Mouse (Mus musculus): ENCODE results near the gene Etv5.

The Etv5 gene

DNA sequence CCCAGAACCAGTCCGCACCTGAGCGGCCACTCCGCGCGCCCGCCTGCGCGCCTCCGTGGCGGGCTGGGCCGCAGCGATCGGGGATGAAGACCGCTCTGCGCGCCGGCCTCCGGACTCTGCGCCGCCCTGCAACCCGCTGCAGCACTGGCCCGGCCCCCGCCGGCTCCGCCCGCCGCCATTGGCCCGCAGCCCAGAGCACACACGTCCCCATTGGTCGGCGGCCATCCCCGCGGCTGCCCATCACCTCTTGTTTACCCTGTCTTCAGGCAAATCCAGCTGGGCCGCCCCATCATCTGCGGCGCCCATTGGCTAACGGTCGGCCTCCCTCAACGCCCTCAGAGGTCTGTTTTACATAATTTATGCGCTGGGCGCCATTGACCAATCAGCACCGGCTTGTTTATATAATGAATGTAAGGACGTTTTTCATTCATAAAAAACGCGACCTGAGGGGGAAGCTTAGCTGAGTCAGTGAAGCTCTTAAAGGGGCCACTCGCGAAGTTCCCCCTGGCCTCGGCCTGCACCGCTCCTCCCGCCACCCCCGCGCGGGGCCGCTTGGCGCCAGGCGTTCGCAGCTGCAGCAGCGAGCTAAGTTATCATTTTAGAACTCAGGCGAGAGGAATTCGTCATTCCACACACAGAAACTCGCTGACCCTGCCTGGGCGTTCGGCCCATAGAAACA lies at the start of gene Etv5:
TSS of gene Etv5 (minus strand) at position 221 of the 679 bp plus-strand sequence.
- in situ Hi-C loops (cut with MboI, MseI) = loop anchor here (5.0 kb wide), 1 partner anchor 413 kb away; no protein-coding TSS in a partner anchor

DNA sequence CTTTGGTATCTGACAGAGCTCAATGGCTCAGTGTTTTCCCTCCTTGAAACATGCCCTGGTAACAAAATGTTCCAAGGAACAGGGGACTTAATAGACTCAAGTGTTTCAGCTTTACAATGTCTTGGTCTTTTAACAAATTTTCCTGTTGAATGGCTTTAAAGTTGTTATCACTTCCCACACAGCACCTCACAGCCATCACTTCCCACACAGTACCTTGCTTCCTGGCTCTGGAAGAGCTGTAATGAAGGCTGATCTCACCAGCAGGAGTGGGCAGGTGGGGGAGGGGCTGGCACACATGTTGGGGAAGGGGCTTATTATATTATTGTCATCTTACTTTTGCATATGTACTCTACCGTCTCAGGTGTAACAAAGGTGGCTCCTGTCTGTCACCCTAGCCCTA lies 44.4 kb upstream of the Etv5 start:
- in situ Hi-C loops (cut with MboI, MseI) = no loop called here

DNA sequence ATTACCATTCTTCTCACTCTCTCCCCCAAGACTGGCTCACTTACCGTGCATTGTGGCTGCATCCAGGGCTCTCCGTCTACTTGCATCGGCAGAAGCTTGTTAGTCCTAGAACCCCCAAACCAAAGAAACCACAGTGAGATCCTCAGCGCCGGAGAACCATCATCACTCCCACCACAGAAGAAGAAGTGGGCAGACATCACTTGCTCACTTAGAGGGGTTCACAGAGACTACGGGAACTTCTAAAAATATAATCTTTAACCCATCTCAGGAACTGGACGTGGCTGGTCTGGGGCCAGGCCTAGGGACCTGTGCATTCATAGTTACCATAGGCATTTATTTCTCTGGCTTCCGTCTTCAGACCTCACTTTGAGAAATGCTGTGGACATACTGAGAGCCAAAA lies 39.8 kb upstream of the Etv5 start:
- in situ Hi-C loops (cut with MboI, MseI) = no loop called here

DNA sequence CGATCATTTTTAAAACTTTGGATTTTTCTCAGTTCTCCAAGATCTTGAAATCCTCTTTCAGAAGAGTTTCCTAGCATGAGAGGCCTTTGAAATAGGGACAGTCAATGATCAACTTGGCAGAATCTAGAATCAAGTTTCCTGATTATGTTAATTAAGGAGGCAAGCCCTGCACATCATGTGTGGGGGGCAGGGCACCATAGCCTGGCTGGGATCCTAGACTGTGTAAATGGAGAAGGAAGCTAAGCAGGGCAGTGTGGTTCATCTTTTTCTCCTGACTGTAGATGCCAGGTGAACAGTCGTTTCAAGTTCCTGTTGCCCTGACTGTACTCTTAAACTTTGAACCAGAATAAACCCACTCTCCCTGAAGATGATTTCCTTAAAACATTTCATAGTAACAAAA lies 32.2 kb upstream of the Etv5 start:
- in situ Hi-C loops (cut with MboI, MseI) = no loop called here

DNA sequence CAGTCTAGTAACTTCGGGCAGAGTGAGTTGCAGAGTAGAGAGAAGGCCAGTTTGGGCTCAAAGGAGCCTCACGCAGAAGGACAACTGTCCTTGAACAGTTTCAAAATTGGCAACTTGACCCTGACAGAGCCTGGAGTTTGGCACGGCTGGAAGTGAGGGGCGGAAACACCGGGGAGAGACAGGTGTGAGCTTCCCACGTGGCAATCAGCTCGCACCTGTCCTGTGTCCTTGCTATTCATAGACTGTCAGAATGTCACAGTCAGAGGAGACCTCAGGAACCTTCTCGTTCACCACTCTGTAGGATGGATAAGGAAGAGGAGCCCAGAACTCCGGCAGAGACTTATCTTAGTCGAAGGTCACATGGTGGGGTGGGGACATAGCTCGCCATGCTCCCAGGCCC lies 29.9 kb upstream of the Etv5 start:
- in situ Hi-C loops (cut with MboI, MseI) = no loop called here

DNA sequence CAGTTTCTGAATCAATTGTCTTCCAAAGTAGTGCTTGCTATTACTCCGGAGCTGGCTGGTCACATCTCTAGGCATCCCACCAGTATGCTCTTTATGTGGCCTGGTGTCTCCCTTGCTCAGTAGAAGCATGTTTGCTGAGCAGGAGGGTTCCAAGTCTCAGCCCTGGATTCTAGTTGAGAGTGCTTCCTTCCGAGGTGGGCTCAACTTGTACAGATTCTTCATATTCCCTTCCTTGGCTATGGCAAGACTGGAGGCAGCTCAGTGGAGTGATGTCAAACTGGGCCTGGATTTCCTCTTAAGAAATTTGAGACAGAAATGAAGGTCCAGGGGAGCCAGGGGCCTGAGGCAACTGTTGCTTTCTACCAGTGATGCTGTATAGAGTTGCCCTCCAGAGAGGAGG lies 27.6 kb upstream of the Etv5 start:
- in situ Hi-C loops (cut with MboI, MseI) = no loop called here

DNA sequence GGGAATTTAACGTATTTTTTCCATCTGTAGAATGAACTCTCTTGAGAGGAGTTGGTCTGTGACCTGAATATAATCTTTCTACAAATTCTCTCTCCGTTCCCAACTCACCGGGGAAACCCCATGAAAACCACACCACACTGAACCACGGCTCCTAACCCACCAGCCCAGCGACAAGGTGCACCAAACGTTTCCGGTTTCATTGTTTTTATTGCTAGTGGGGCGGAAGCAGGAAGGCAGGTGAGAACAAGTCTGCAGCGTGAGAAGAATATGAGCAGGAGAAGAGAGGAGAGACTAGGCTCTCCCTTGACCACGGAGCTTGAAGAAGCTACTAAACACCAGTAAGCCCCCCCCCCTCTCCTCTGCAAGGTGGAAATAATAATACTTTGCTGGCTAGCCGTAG lies 26.9 kb upstream of the Etv5 start:
- in situ Hi-C loops (cut with MboI, MseI) = no loop called here

DNA sequence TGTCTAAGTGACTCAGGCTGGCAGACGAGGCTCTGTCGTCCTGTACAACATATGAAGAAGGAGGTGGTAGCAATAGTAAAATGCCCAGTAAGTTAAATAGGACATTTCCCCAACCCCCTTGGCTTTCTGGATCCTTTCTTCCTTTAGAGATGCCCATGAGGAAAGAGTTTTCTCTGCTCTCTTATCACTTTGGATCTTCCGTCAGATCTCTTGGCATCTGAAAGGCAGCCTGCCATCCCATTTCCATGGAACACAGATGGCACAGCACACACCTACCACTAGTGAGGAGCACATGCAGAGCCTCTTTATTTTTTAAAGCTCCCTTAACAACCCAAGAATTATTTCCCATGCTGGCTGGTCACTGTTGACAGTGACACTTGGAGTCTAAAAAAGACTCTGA lies 22.7 kb upstream of the Etv5 start:
- in situ Hi-C loops (cut with MboI, MseI) = no loop called here

DNA sequence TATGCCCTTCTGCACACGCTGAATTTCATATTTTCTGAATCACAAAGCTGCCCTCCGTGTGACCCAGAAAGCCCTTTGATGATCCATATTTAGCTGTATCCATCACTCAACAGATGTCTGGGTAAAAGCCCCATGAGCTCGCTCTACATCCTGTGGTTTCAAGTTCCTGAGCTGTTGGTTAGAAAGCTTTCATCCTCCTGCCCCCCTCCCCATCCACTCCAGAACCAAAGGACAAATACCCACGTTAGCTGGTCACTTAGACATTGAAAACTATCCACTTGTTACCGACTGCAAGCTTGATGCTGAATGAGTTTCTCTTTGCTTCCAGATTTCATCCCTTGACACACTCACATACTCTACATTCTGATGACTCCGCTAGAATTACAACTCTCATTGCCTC lies 22.2 kb upstream of the Etv5 start:
- in situ Hi-C loops (cut with MboI, MseI) = no loop called here

DNA sequence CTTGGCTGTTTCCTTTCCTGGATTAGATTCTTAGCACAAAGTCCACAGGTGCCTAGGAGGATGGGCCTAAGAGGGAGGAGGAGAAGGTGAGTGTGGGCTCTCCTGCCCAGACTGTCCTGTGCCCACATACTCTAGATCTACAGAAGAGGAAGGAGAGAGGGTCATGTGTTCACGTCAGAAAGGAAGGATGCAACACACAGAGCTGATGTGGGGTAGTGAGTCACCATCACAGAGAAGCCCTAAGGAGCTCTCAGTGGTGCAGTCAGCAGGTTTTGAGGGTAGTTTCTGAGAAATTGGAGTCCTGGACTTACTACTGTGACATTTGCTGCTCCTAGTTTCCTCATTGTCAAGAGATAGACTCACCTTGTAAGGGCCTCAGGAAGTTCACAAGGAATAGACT lies 21.4 kb upstream of the Etv5 start:
- in situ Hi-C loops (cut with MboI, MseI) = no loop called here

DNA sequence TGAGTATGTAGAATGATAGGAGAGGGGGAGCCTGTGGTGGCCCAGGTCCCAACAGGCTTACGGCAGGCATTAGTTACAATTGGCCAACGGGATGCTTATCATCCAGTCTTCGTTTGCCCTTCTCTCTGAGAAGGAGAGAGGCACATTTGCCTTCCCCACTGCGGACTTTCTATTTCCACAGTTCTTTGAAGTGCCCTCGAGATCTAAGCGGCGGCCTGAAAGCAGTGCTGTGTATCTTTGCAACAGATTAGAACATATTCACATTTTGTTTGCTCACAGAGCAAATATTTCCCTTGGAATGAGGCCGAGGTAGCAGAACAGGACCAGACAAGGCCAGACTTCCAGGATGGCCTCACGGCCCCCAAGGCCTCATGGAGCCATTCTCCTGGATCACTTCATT lies 12.6 kb upstream of the Etv5 start:
- in situ Hi-C loops (cut with MboI, MseI) = no loop called here

DNA sequence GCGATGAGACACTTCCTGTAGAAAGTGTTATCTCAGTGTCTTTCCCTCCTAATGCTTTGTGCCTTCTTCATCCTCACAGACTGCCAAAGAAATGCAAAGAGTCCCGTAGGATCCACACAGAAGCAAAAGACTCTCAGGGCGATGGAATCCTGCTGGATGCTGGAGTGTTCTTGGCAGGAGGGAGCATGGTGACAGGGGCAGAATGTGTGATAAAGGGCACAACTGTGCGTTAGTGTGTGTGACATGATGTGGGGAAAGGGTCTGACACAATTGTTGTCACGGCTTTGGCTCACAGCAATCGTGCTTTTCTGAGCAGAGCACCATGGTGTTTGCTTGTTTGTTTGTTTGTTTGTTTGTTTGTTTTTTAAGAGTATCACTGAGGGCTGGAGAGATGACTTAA lies 8.6 kb upstream of the Etv5 start:
- in situ Hi-C loops (cut with MboI, MseI) = no loop called here

DNA sequence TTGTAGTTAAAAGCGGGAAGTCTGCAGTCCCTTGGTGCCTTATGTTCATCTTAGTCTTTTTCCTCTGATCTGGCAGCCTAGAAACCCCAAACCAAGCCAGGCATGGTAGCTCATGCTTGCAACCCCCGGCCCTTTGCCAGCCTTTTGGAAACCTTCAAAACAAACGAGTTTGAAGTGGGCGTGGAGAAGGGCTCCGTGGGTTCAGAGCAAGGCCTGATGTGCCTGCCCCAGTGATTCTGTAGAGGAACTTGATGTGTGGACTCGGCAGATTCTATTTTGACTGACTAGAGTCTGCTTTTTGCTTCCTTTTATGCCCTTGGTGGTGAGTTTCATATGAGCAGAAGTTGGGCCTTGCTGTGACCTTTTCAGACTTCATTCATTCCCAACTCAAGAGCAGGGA lies 5.3 kb upstream of the Etv5 start:
- in situ Hi-C loops (cut with MboI, MseI) = no loop called here

DNA sequence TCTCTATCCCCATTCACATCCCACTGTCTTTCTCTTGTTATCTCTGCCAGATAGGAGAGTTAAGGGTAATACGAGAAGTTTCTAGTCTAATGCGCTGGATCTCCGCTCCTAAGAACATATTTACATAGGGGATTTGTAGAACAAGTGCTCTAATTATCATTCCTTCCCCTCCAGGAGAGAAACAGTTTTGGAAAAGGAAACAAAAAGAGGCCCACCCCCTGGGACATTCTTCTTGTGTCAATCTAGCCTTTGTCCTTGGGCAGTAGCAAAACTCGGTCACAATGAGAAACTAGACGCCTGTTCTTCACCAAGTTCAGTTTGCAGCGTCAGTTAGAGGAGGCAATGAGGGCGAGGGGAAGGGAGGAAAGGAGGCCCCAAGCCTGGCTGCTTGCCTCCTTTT lies 2.7 kb upstream of the Etv5 start:
- in situ Hi-C loops (cut with MboI, MseI) = no loop called here

DNA sequence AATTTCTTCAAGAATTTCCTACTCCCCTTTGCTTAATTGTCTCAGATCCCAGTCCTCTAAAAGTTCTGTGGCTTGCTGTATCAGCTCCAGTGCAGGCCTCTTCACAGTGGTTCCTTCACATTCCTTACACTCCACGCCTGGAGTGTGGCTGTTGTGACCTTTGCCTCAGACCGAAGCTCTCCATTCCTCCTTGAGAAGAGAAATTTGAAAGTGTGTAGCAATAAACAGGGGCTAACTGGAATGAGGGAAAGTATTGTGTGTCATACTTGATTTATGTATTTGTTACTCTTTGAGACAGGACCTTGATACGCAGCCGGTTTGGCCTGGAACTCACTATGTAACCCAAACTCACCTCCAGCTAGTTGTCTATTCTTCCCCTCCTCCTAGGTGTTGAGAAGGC lies 1.8 kb upstream of the Etv5 start:
- in situ Hi-C loops (cut with MboI, MseI) = no loop called here

DNA sequence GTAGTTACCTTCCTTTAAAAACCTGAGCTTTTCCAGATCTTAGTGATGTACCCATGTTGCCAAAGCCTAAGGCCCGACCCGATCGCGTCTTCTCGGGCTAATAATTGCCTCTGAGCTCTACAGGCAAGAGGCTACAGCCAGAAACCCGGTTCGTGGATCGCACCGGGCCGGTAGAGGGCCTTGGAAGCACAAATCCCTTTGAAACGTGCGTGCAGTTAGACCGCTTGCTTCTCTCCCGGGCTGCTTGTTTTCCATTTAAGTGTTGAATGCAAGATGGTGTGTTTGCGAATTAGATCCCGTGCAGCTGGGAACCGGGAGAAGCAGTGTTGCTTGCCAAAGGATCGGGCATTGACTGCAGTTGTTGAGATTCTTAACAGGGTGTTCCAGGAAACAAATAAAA lies 750 bp upstream of the Etv5 start:
- in situ Hi-C loops (cut with MboI, MseI) = no loop called here

DNA sequence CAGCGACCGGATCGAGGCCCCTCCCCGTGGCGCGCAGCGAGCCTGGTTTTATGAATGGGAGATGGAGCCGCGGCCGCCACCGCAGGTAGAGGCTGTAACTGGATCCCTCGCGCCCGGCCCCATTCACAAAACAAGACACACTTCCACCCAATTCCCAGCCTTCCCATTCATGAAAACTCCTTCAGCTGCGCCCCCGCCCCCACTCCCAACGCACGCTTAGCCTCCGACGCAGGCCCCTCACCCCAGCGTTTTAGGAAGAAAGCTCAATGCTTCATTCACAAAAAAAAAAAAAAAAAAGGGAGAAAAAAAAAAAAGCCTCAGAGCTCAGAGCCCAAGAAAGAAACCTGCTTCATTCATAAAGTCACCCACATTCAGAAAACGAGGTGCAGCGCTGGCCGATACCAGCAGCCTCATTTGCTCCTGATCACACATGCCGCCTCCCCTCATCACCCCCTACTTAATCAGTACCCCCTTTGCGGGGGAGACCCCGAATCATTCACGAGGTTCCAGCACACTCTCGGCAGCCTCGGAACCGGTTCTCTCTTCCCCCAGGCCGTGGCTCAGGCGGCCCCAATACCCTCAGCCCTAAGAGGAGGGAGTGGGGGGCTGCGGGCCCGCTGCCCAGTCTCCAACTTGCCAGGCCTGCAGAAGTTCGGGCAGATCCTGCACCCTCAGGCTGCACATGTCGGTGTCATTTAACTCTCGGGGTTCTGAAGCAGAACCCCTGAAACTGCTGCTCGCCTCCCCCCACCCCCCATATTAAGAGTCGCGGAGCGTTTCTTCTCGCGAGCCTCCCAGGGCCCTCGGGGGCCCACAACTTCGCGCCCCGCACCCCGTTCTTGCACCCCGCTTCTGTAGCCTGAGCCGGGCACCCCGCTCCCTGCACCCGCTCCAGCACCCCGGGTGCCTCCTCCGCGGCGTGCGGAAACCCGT lies 812 bp downstream of the Etv5 start:
- in situ Hi-C loops (cut with MboI, MseI) = loop anchor here (5.0 kb wide), 1 partner anchor 414 kb away; no protein-coding TSS in a partner anchor

DNA sequence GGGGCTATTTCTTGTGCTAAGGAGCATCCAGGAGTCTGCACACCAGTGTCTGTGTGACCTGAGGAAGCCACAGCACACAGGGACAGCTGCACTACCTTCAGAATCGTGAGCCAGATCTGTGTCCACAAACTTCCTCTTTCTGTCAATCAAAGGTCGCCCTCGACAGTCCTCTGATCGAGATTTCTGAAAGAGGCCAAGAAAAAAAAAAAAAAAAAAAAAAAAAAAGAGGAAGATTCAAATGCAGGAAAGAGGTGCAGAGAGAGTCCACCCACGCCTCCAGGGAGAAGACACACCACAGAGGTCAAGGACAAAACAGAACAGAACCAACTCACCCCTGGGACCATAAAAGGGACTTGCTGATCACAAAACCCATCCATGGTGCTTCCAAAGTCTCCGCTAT lies 3.4 kb downstream of the Etv5 start:
- in situ Hi-C loops (cut with MboI, MseI) = loop anchor here (5.0 kb wide), 1 partner anchor 416 kb away; no protein-coding TSS in a partner anchor

DNA sequence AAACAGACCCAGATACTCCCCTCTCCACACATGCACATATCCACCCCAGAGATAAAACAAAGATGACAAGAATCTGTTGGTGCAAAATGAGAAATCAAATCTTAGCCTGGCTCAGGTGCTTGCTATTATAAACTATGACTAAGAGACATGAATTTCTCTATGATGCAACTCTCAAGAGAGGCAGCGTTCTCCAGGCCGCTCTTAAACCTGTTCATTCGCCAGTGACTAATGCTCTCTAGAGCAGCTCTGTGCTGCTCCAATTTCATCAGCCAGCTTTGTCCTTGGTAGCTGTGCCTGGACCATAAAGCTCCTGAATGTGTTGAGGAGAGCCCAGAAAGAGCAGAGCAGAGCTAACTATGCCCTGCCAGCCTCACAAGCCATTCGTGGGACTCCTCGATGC lies 5.0 kb downstream of the Etv5 start:
- in situ Hi-C loops (cut with MboI, MseI) = no loop called here

DNA sequence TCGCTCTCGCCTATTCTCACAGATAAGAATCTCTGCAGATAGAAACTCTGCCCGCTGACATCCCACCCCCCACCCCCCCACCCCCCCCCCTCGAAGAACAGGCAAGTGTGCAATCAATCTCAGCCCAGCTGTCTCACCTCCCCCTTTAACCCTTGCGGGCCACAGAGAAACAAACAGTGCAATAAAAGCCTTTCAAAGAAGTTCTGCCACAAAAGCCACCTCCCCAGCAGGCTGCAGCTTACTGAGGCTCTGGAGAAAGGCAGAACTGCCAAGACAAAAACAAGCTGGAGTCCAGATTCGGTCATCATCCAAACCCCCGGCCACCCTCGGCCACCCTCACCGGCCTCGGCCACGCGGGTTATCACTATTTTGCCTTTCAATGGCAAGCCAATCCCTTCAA lies 5.6 kb downstream of the Etv5 start:
- in situ Hi-C loops (cut with MboI, MseI) = no loop called here

DNA sequence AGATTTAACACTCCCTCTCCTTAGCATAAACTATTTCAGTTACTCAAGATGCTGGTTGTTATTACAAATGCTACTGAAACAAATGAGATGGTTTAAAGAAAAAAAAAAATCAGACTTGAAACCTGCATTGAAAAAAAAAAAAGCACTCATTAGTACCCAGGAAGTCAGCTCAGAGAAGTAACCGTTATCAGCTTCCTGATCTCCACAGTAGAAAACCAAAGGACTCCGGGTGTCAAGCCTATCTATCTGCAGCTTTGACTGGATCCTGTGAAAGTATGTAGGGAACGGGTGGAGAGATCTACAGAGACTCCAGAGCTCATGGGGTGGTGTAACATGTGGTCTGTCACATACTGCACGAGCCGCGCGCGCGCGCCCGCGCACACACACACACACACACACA lies 7.7 kb downstream of the Etv5 start:
- in situ Hi-C loops (cut with MboI, MseI) = no loop called here

DNA sequence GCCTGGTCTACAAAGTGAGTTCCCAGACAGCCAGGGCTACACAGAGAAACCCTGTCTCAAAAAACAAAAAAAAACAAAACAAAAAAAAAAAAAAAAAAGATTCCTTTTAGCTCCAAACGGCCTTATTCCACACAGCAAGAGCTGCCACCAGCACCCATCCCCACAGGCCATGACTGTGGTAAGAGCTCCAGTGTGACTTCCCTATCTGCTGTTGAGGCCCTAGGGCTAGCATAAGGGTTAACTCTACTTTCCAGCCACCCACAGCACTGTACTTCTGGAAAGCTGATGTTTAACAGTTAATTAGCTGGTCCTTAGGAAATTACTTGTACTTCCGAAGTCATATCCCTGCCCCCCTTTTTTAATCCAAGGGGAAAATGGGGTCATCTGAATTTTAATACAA lies 8.2 kb downstream of the Etv5 start:
- in situ Hi-C loops (cut with MboI, MseI) = no loop called here
